Mouse (Mus musculus): ENCODE measurements at regions not wholly inside any gene's neighbourhood (a gene's known extent, or its start where the extent isn't known, plus 50 kb on each side); places are given as distances from the start of the nearest gene placed in this dataset.

DNA sequence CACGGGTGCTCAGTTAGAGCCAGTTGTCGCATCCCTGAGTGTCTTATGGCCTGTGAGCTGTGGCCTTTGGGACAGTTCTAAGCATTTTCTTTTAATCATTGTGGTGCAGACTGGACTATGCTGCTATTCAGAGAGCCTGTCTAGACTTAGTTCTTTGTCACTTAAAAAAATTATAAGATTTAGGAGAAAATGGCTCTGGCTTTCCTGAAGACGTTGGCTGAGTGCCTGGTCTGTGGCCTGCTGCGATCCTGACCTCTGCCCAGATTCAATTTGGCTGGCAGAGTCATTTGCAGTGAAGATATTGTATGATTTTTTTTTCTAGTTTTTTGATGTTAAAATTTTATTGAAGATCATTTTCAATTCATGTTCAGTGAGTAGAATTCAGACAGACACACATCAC lies 322.0 kb downstream of the 1810013L24Rik start:
- no peak overlapping the region for H3K9ac ChIP-seq (ENCODE audit: low read depth, low read length)
- H3K9me3 ChIP-seq (ENCODE audit: control insufficient read depth, low read length), result no peaks in the 10 kb centered on the region
- no peaks in the 10 kb centered on the region for H3K36me3 ChIP-seq (ENCODE audit: control insufficient read depth, insufficient read depth, low read length)
- ATAC-seq (replicated peaks; ENCODE audit: low FRiP score) (no peak), DNase-seq (ENCODE audit: low spot score) (no peak)
- H3K27ac ChIP-seq (ENCODE audit: low read depth, low read length), result no peak overlapping the region
- H3K4me1 ChIP-seq (replicated peaks; ENCODE audit: control insufficient read depth, insufficient read depth, low read length), result no peaks in the 10 kb centered on the region
- H3K27me3 ChIP-seq (replicated peaks; ENCODE audit: control insufficient read depth, insufficient read depth, low read length), result no peaks in the 10 kb centered on the region
- H3K4me3 ChIP-seq (ENCODE audit: low read depth, low read length), result no peak overlapping the region
- 76% methylated on average over 4 of the region's 4 CpGs for WGBS
- H3K4me2 ChIP-seq, result no peak overlapping the region

DNA sequence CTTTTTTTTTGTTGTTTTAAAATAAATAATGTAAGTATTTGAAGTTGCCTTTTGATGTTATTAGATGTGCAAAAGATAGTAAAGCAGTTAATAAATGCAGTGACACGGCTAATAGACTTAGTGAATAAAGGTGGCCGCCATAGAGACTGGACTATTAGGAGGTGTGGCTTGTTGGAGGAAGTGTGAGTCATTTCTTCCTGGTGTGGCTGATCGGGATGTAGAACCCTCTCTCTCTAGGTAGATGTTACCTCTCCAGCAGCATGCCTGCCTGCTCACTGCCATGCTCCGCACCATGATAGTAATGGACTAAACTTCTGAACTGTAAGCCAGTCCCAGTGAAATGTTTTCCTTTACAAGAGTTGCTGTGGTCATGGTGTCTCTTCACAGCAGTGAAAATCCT lies 323.6 kb downstream of the 1810013L24Rik start:
- WGBS, result 80% methylated on average over 4 of the region's 4 CpGs
- no peak for ATAC-seq (replicated peaks; ENCODE audit: low FRiP score)

DNA sequence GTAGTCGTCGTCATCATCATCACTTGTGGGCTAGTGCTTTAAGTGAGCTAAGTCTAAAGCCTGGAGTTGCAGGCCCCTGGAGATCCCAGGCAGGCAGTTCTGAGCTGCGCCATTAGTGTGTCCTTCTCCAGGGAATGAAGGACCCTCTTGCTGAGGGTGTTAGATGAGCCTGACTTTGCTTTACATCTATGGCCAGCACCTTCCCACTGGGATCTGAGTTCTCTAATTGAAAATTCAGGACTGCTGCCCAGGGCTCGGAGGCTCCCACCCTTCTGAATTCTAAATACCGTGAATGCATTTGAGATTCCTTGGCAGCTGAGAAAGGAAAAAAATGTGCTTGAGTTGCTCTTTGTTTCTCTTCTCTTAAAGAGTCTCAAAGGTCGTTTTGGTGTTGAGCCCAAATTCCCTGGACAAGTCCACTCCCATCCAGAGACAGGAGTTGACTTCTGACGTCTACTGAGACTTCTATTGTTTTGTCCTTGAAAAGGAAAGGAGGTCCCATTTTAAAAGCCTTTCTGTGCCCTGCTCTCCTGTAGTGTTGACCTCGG lies 335.9 kb downstream of the 1810013L24Rik start:
- no peaks in the 10 kb centered on the region for H3K4me1 ChIP-seq (replicated peaks; ENCODE audit: control insufficient read depth, insufficient read depth, low read length)
- no peaks in the 10 kb centered on the region for H3K9me3 ChIP-seq (ENCODE audit: control insufficient read depth, low read length)
- H3K36me3 ChIP-seq (ENCODE audit: control insufficient read depth, insufficient read depth, low read length), result no peaks in the 10 kb centered on the region
- H3K9ac ChIP-seq (ENCODE audit: low read depth, low read length), result no peak overlapping the region
- H3K27ac ChIP-seq (ENCODE audit: low read depth, low read length), result no peak overlapping the region
- no peak for DNase-seq (ENCODE audit: low spot score)
- 74% methylated on average over 8 of the region's 8 CpGs for WGBS
- H3K27me3 ChIP-seq (replicated peaks; ENCODE audit: control insufficient read depth, insufficient read depth, low read length), result no peaks in the 10 kb centered on the region
- no peak overlapping the region for H3K4me2 ChIP-seq
- ATAC-seq (replicated peaks; ENCODE audit: low FRiP score), result no peak
- H3K4me3 ChIP-seq (ENCODE audit: low read depth, low read length), result no peak overlapping the region

More for the DNA sequence above, 323.6 kb downstream of the 1810013L24Rik start:
- Histone ChIP-seq H3K36me3 (ENCODE audit: control insufficient read depth, insufficient read depth, low read length) (no peaks in the 10 kb centered on the region), H3K9me3 (ENCODE audit: control insufficient read depth, low read length) (no peaks in the 10 kb centered on the region), H3K9ac (ENCODE audit: low read depth, low read length) (no peak overlapping the region), H3K27me3 (replicated peaks; ENCODE audit: control insufficient read depth, insufficient read depth, low read length) (no peaks in the 10 kb centered on the region), H3K4me2 (no peak overlapping the region), H3K4me1 (replicated peaks; ENCODE audit: control insufficient read depth, insufficient read depth, low read length) (no peaks in the 10 kb centered on the region), H3K4me3 (ENCODE audit: low read depth, low read length) (no peak overlapping the region), H3K27ac (ENCODE audit: low read depth, low read length) (no peak overlapping the region)
- no peak for DNase-seq (ENCODE audit: low spot score)

DNA sequence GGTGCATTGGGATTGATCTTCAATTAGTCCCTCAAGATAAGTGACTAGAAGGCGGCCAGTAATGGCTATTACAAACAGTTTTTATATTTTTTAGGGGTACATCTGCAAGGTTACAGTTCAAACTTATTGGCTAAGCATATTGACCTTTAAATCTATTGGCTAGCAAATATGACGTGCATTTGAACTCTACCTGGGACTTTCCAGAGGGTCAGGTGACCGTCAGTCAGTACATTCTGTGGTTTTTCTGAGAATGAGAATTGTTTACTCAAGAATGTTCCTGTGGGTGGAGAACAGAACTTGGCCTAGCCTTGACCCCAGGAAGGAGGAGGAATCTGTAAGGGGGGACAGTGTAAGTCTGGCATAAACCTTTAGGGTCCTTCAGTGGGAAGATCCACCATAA lies 346.5 kb downstream of the 1810013L24Rik start:
- WGBS, result 75% methylated on average over 3 of the region's 3 CpGs
- H3K4me1 ChIP-seq (replicated peaks; ENCODE audit: control insufficient read depth, insufficient read depth, low read length), result no peaks in the 10 kb centered on the region
- no peak overlapping the region for H3K4me2 ChIP-seq
- H3K27me3 ChIP-seq (replicated peaks; ENCODE audit: control insufficient read depth, insufficient read depth, low read length), result no peaks in the 10 kb centered on the region
- H3K27ac ChIP-seq (ENCODE audit: low read depth, low read length), result no peak overlapping the region
- H3K9me3 ChIP-seq (ENCODE audit: control insufficient read depth, low read length), result no peaks in the 10 kb centered on the region
- H3K9ac ChIP-seq (ENCODE audit: low read depth, low read length), result no peak overlapping the region
- H3K4me3 ChIP-seq (ENCODE audit: low read depth, low read length), result no peak overlapping the region
- H3K36me3 ChIP-seq (ENCODE audit: control insufficient read depth, insufficient read depth, low read length), result no peaks in the 10 kb centered on the region
- no peak for ATAC-seq (replicated peaks; ENCODE audit: low FRiP score)
- no peak for DNase-seq (ENCODE audit: low spot score)

DNA sequence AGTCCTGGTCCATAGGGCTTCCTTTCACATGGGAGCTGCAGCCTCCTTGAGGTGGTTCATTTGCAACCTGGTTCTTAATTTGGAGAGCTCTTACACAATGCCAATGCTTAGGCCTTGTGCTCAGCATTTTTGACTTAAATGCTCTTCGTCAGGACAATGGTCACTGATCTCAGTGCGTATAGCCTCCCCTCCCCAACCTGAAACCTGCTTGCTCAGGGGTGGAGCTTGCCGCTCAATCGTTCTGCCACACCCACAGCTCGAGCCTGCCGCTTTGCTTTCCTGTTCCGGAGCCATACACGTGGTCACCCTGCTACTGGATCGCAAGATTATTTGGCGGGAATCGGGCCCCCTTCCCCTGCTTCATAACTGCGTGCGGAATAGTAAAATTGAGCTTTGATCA lies 365.9 kb downstream of the 1810013L24Rik start:
- 38% methylated on average over 13 of the region's 13 CpGs for WGBS
- no peaks in the 10 kb centered on the region for H3K9me3 ChIP-seq (ENCODE audit: control insufficient read depth, low read length)
- no peaks in the 10 kb centered on the region for H3K36me3 ChIP-seq (ENCODE audit: control insufficient read depth, insufficient read depth, low read length)
- H3K4me2 ChIP-seq, result no peak overlapping the region
- no peak overlapping the region for H3K27ac ChIP-seq (ENCODE audit: low read depth, low read length)
- H3K4me3 ChIP-seq (ENCODE audit: low read depth, low read length), result no peak overlapping the region
- no peak overlapping the region for H3K9ac ChIP-seq (ENCODE audit: low read depth, low read length)
- no peak for ATAC-seq (replicated peaks; ENCODE audit: low FRiP score)
- H3K27me3 ChIP-seq (replicated peaks; ENCODE audit: control insufficient read depth, insufficient read depth, low read length), result no peaks in the 10 kb centered on the region
- DNase-seq (ENCODE audit: low spot score), result no peak
- H3K4me1 ChIP-seq (replicated peaks; ENCODE audit: control insufficient read depth, insufficient read depth, low read length), result no peaks in the 10 kb centered on the region

DNA sequence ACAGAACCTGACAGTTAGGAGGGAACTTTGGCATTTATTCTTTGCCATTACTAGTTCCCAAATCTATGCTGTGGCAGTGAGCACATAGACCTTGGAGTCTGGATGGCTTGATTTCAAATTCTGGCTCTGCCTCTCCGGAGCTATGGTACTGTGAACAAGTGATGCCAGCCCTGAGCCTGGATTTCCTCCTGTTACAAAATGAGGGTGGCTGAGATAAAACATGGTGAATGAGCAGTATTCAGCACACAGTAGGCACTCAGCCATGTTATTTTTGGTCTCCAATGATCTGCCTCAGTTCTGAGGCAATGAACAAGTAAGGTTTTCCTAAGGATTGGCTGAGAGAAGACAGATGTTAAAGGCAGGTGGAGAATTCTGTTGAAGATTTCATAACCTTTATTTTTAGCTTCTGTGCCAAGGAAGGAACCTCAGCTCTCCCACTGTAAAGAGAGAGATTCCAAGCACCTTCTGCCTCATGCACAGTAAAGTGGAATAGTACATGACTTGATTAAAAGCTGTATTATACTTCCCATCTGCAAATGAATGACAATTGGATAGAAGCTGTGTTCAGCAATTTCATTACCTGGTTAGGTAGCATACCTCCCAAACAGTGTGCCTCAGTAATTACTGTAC lies 369.1 kb downstream of the 1810013L24Rik start:
- Histone ChIP-seq H3K4me2 (no peak overlapping the region), H3K27me3 (replicated peaks; ENCODE audit: control insufficient read depth, insufficient read depth, low read length) (no peaks in the 10 kb centered on the region), H3K4me3 (ENCODE audit: low read depth, low read length) (no peak overlapping the region), H3K27ac (ENCODE audit: low read depth, low read length) (no peak overlapping the region), H3K4me1 (replicated peaks; ENCODE audit: control insufficient read depth, insufficient read depth, low read length) (no peaks in the 10 kb centered on the region), H3K9me3 (ENCODE audit: control insufficient read depth, low read length) (no peaks in the 10 kb centered on the region), H3K36me3 (ENCODE audit: control insufficient read depth, insufficient read depth, low read length) (no peaks in the 10 kb centered on the region), H3K9ac (ENCODE audit: low read depth, low read length) (no peak overlapping the region)
- WGBS, result 80% methylated on average over 1 of the region's 1 CpGs
- no peak for ATAC-seq (replicated peaks; ENCODE audit: low FRiP score)
- no peak for DNase-seq (ENCODE audit: low spot score)

DNA sequence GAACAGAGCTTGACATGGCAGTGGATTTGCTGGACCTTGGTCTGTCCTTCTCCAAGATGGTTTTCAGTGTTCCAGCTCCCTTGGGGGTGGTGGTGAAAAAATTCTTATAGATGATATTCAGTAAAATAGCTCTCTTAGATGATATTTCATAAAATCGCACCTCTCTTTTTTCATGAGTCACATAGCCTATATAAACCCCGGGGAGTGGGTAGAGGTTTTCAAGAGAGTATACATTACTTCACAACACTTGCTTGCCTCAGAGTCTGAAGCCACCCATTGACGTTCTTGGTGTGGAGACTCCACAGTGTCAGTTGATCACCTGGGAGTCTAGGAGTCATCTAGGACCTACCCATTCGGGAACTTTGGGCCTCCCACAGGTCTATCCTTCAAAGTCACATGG lies 378.7 kb downstream of the 1810013L24Rik start:
- Histone ChIP-seq H3K4me1 (replicated peaks; ENCODE audit: control insufficient read depth, insufficient read depth, low read length) (no peaks in the 10 kb centered on the region), H3K9me3 (ENCODE audit: control insufficient read depth, low read length) (no peaks in the 10 kb centered on the region), H3K36me3 (ENCODE audit: control insufficient read depth, insufficient read depth, low read length) (no peaks in the 10 kb centered on the region), H3K27ac (ENCODE audit: low read depth, low read length) (no peak overlapping the region), H3K4me3 (ENCODE audit: low read depth, low read length) (no peak overlapping the region), H3K4me2 (no peak overlapping the region), H3K27me3 (replicated peaks; ENCODE audit: control insufficient read depth, insufficient read depth, low read length) (no peaks in the 10 kb centered on the region), H3K9ac (ENCODE audit: low read depth, low read length) (no peak overlapping the region)
- WGBS, result 76% methylated on average over 4 of the region's 4 CpGs
- ATAC-seq (replicated peaks; ENCODE audit: low FRiP score) (no peak), DNase-seq (ENCODE audit: low spot score) (no peak)

DNA sequence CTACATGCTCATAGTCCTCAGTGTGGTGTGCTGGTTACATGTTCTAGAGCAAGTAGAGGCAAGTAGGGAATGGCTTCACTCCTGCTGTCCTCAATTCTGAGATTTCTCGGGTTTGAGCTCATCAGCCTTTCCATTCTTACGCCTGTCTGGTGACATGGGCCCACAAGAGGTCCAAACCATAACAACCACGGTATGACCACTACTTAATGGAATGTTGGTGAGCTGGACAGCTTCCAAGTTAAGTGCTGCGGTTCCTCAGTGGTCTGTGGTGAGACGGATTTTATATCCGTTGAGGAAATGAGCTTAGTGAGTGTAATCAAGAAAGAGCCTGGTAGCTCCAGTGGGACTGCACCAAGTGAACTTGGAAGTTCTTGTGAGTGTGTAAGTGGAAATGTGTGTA lies 381.6 kb downstream of the 1810013L24Rik start:
- Histone ChIP-seq H3K27me3 (replicated peaks; ENCODE audit: control insufficient read depth, insufficient read depth, low read length) (no peaks in the 10 kb centered on the region), H3K4me2 (no peak overlapping the region), H3K27ac (ENCODE audit: low read depth, low read length) (no peak overlapping the region), H3K4me1 (replicated peaks; ENCODE audit: control insufficient read depth, insufficient read depth, low read length) (no peaks in the 10 kb centered on the region), H3K36me3 (ENCODE audit: control insufficient read depth, insufficient read depth, low read length) (no peaks in the 10 kb centered on the region), H3K9ac (ENCODE audit: low read depth, low read length) (no peak overlapping the region), H3K9me3 (ENCODE audit: control insufficient read depth, low read length) (no peaks in the 10 kb centered on the region), H3K4me3 (ENCODE audit: low read depth, low read length) (no peak overlapping the region)
- ATAC-seq (replicated peaks; ENCODE audit: low FRiP score) (no peak), DNase-seq (ENCODE audit: low spot score) (no peak)
- 68% methylated on average over 6 of the region's 6 CpGs for WGBS

DNA sequence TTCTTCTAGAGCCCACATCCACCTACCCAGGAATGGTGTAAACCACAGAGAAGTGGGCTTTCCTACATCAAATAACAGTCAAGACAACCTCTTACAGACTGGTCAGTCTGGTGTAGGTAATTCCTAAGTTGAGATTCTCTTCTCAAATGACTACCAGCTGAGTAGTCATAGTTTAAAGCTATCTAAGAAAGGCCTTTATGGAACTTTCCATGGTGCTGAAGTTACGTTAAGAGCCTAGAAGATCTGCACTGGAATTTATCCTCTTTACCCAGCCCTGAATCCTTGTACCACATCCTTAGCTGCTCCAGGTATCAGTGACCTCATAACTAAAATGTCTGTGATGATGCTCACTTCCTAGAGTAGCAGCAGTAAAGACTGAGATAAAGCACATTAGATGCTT lies 385.2 kb downstream of the 1810013L24Rik start:
- ATAC-seq (replicated peaks; ENCODE audit: low FRiP score) (no peak), DNase-seq (ENCODE audit: low spot score) (no peak)
- H3K9ac ChIP-seq (ENCODE audit: low read depth, low read length), result no peak overlapping the region
- no peak overlapping the region for H3K4me3 ChIP-seq (ENCODE audit: low read depth, low read length)
- 47% methylated on average over 1 of the region's 1 CpGs for WGBS
- no peaks in the 10 kb centered on the region for H3K27me3 ChIP-seq (replicated peaks; ENCODE audit: control insufficient read depth, insufficient read depth, low read length)
- H3K27ac ChIP-seq (ENCODE audit: low read depth, low read length), result no peak overlapping the region
- H3K9me3 ChIP-seq (ENCODE audit: control insufficient read depth, low read length), result no peaks in the 10 kb centered on the region
- no peaks in the 10 kb centered on the region for H3K36me3 ChIP-seq (ENCODE audit: control insufficient read depth, insufficient read depth, low read length)
- H3K4me1 ChIP-seq (replicated peaks; ENCODE audit: control insufficient read depth, insufficient read depth, low read length), result no peaks in the 10 kb centered on the region
- no peak overlapping the region for H3K4me2 ChIP-seq
